Mouse (Mus musculus): ENCODE results near the gene Fto.

DNA sequence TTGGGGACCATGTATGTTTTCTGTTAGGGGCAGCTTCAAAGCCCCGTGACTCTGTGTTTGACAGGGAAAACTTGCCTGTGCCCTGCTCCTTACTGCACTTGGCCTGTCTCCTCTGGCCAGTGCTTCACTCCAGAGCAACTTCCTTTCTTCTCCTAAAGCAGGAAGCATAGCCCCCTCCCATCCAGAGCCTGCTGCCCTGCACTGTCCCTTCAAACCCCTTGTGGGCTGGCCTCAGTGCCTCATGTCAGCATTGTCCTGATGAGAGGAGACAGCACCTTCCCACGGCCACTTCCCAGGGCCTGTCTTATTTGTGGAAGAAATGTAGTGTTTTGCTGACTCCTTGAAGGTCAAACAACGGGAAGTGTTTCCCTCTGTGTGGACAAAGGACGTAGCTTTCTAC, 195.0 kb downstream of the Fto start:
- TF ChIP-seq POLR2A (IDR thresholded peaks at IDR 0.05; ENCODE audit: low read depth, low read length) (no peak), CTCF (conservative IDR thresholded peaks at IDR 0.05; ENCODE audit: insufficient read depth, insufficient read length, low read depth, low read length) (no peak)
